Mouse (Mus musculus) midbrain, embryonic 14.5 days (tissue): ENCODE data around the gene Rims1. TPM values are rescaled to one million over a fixed set of nuclear protein-coding genes. Genes with fewer than 3 reads are reported as not detected.

Experiments
- ATAC-seq: fragments of 200-750 bp; cut with Nextera tagmentation; 2 replicates; pipeline ENCODE4 v1.8.0; 2017; ENCODE audit warnings: moderate number of reproducible peaks, moderate library complexity; ENCODE audit not compliant: low FRiP score, low TSS enrichment
- DNase-seq: peaks from one replicate; pipeline ENCODE4 v3.0.0-alpha.2; 2015
- H3K27ac ChIP-seq: fragments of 300-500 bp; sonication (generic); replicated peaks from 2 replicates; pipeline ENCODE4 v1.5.1; 2014; ENCODE audit warnings: mild to moderate bottlenecking, low read depth, low read length, moderate library complexity
- H3K27me3 ChIP-seq: fragments of 300-500 bp; sonication (generic); 2 replicates; pipeline ENCODE4 v1.6.1; 2014; ENCODE audit warnings: low read length, control low read depth, mixed read lengths; ENCODE audit not compliant: control insufficient read depth, insufficient read depth
- H3K36me3 ChIP-seq: fragments of 300-500 bp; sonication (generic); 2 replicates; pipeline ENCODE4 v1.6.1; 2014; ENCODE audit warnings: low read length, control low read depth; ENCODE audit not compliant: control insufficient read depth, insufficient read depth
- H3K4me1 ChIP-seq: fragments of 300-500 bp; sonication (generic); 2 replicates; pipeline ENCODE4 v1.6.1; 2014; ENCODE audit warnings: mild to moderate bottlenecking, antibody characterized with exemption, low read length, control low read depth; ENCODE audit not compliant: control insufficient read depth, insufficient read depth
- H3K4me2 ChIP-seq: fragments of 300-500 bp; sonication (generic); 2 replicates; pipeline ENCODE4 v1.6.1; 2014; ENCODE audit warnings: mild to moderate bottlenecking, low read length, moderate library complexity
- H3K4me3 ChIP-seq: fragments of 300-500 bp; sonication (generic); replicated peaks from 2 replicates; pipeline ENCODE4 v1.5.1; 2014; ENCODE audit warnings: low read depth, low read length
- H3K9ac ChIP-seq: fragments of 300-500 bp; sonication (generic); replicated peaks from 2 replicates; pipeline ENCODE4 v1.6.1; 2014; ENCODE audit warnings: mild to moderate bottlenecking, low read length, moderate library complexity
- H3K9me3 ChIP-seq: fragments of 300-500 bp; sonication (generic); 2 replicates; pipeline ENCODE4 v1.6.1; 2016; ENCODE audit warnings: low read length, control low read depth, mixed read lengths; ENCODE audit not compliant: control insufficient read depth
- WGBS: fragments of 180-500 bp; shearing (Covaris S2); extraction: QIAGEN DNeasy Blood & Tissue Kit; methylation state at CpG from one replicate; pipeline ENCODE4 v1.1.7; 2014; 5-methylcytosine and 5-hydroxymethylcytosine counted together
- polyA plus RNA-seq: library from polyadenylated mRNA; unstranded; fragments of >200 nt; fragmentation: Nextera tagmentation; extraction: Ambion mirVana; gene quantifications from 2 replicates; pipeline ENCODE4 v1.2.1, GENCODE M21; 2014

Rims1 gene
- polyA plus RNA-seq, 1 experiment from 2014 or later = 17.1 TPM

DNA sequence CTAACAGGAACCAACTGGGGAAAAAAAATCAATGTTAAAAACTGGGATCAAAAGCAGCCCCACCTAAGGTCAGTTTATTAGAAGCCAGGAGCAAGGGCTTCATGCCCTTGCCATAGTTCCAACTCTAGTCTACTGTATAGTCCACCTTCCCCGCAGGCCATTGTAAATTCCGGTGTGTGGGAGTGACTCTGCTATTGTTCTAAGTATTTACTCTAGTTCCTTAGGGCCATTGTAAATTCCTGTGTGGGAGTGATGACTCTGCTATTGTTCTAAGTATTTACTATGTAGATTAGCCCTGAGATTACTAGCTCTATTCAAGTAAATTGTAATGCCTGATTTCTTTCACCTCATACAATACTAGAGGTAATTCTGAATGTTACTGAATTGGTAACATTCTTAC lies 339.2 kb downstream of the Rims1 start:
- Histone ChIP-seq H3K4me1 (no peaks in the 10 kb centered on the region), H3K36me3 (no peaks in the 10 kb centered on the region), H3K4me3 (no peak overlapping the region), H3K4me2 (no peak overlapping the region), H3K9me3 (no peaks in the 10 kb centered on the region), H3K27ac (no peak overlapping the region), H3K9ac (no peak overlapping the region), H3K27me3 (no peaks in the 10 kb centered on the region)
- ATAC-seq (no peak), DNase-seq (no peak)
- 29% methylated on average over 2 of the region's 2 CpGs for WGBS

- Histone ChIP-seq H3K4me1 (no peaks in the 10 kb centered on the region), H3K27me3 (no peaks in the 10 kb centered on the region), H3K4me3 (no peak overlapping the region), H3K27ac (no peak overlapping the region), H3K4me2 (no peak overlapping the region), H3K36me3 (no peaks in the 10 kb centered on the region), H3K9ac (no peak overlapping the region), H3K9me3 (no peaks in the 10 kb centered on the region)
- DNase-seq = no peak
- WGBS = 94% methylated on average over 2 of the region's 2 CpGs
- ATAC-seq = no peak
Observed at GRCm38 (mm10) chr1:22424020-22424419, 381.8 kb downstream of the Rims1 start.

GRCm38 (mm10) chr1:22422102-22422501 lies 383.7 kb downstream of the Rims1 start:
- Histone ChIP-seq H3K27ac (no peak overlapping the region), H3K4me1 (no peaks in the 10 kb centered on the region), H3K4me2 (no peak overlapping the region), H3K4me3 (no peak overlapping the region), H3K9me3 (no peaks in the 10 kb centered on the region), H3K9ac (no peak overlapping the region), H3K27me3 (no peaks in the 10 kb centered on the region), H3K36me3 (no peaks in the 10 kb centered on the region)
- 83% methylated on average over 5 of the region's 5 CpGs for WGBS
- DNase-seq (no peak), ATAC-seq (no peak)

DNA sequence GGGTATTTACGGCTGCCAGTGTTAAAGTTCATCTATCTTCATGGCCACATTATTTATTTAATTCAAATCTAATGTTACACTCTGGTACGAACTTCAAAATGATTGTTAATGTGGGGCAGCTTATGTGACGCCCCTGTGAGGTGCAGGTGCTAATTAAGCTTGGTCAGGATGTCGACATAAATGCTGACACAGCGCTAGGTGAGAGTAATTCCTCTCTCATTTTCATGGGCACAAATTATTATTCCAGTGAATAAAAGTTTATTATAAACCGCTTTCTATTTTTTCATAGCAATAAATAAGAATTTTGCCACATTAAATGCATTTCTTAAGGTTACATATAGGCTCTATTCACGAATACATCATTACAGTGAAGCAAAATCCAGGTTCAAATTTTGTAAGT lies 395.6 kb downstream of the Rims1 start:
- 87% methylated on average over 7 of the region's 7 CpGs for WGBS
- Histone ChIP-seq H3K9ac (no peak overlapping the region), H3K27ac (no peak overlapping the region), H3K27me3 (no peaks in the 10 kb centered on the region), H3K4me2 (no peak overlapping the region), H3K4me1 (no peaks in the 10 kb centered on the region), H3K9me3 (no peaks in the 10 kb centered on the region), H3K4me3 (no peak overlapping the region), H3K36me3 (no peaks in the 10 kb centered on the region)
- ATAC-seq = no peak
- no peak for DNase-seq

- no peaks in the 10 kb centered on the region for H3K4me1 ChIP-seq
- WGBS = 73% methylated on average over 3 of the region's 3 CpGs
- no peak overlapping the region for H3K4me3 ChIP-seq
- no peak overlapping the region for H3K9ac ChIP-seq
- no peak overlapping the region for H3K27ac ChIP-seq
- no peak overlapping the region for H3K4me2 ChIP-seq
- no peaks in the 10 kb centered on the region for H3K9me3 ChIP-seq
- peak; percentile 31 for DNase-seq
- no peaks in the 10 kb centered on the region for H3K27me3 ChIP-seq
- ATAC-seq = no peak
- no peaks in the 10 kb centered on the region for H3K36me3 ChIP-seq
Observed at GRCm38 (mm10) chr1:22386361-22386760, 419.4 kb downstream of the Rims1 start.

DNA sequence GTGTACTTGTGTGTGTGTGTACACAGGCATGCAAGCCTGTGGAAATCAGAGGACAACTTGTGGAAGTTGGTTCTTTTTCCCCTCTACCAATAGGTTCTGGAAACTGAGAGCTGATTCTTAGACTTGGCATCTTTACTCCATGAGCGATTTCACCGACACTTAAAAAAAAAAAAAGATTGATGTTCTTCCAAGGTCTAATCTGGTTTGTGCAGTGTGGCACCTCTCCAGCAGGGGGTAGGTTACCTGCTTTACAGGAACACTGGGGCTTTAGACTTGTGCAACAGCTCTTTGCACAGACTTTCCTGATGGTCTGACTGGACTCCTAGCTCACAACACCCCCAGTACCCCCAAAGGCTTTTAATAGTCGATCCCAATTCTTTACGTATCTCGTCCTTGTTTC lies 428.1 kb downstream of the Rims1 start:
- Histone ChIP-seq H3K9ac (no peak overlapping the region), H3K4me3 (no peak overlapping the region), H3K9me3 (no peaks in the 10 kb centered on the region), H3K4me2 (no peak overlapping the region), H3K27me3 (no peaks in the 10 kb centered on the region), H3K4me1 (no peaks in the 10 kb centered on the region), H3K27ac (no peak overlapping the region), H3K36me3 (0 out of 2 replicates have a peak, but pooled peaks cover 4% of the 10 kb centered on the region)
- ATAC-seq (no peak), DNase-seq (no peak)
- WGBS = 72% methylated on average over 5 of the region's 5 CpGs

DNA sequence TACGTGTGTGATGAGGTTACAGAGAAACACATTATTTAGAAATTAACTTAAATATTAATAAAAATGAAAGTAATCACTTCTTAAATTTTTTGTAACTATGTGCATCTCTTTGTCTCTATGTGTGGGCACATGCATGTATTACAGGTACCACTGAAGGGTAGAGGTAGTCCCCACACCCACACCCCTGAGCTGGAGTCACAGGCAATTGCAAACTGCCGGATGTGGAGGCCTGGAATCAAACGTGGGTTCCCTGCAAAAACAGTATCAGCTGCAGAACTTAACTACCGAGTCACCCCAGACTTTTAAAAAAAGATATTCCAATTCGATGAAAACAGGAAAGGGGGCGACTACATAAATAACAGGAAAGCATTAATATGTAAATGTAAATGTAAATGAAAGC lies 428.7 kb downstream of the Rims1 start:
- no peaks in the 10 kb centered on the region for H3K9me3 ChIP-seq
- DNase-seq (no peak), ATAC-seq (no peak)
- H3K27ac ChIP-seq = no peak overlapping the region
- H3K4me2 ChIP-seq = no peak overlapping the region
- H3K4me3 ChIP-seq = no peak overlapping the region
- no peaks in the 10 kb centered on the region for H3K27me3 ChIP-seq
- WGBS = 37% methylated on average over 6 of the region's 6 CpGs
- H3K4me1 ChIP-seq = no peaks in the 10 kb centered on the region
- H3K36me3 ChIP-seq = 0 out of 2 replicates have a peak, but pooled peaks cover 4% of the 10 kb centered on the region
- no peak overlapping the region for H3K9ac ChIP-seq

DNA sequence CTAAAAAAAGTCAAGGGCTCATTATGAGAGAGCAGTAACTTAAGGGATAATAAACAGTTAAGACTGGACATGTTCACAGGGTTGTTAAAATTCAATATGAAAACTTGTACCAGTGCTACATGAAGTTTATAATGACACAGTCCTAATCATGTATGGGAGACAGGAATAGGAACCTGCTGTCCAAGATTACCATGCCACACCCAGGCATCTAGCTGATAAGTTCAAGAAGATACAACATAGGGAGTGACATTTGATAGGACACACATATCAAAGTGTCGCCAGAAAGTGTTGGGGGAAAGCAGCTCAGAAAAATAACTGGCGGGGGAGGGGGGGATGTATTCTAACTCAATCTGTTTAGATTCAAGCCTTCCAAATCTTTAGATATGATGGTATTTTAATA lies 449.6 kb downstream of the Rims1 start:
- H3K4me2 ChIP-seq = no peak overlapping the region
- ATAC-seq (no peak), DNase-seq (no peak)
- no peak overlapping the region for H3K9ac ChIP-seq
- no peak overlapping the region for H3K27ac ChIP-seq
- H3K36me3 ChIP-seq = no peaks in the 10 kb centered on the region
- H3K4me1 ChIP-seq = no peaks in the 10 kb centered on the region
- H3K4me3 ChIP-seq = no peak overlapping the region
- H3K27me3 ChIP-seq = no peaks in the 10 kb centered on the region
- WGBS = 87% methylated on average over 2 of the region's 2 CpGs
- no peaks in the 10 kb centered on the region for H3K9me3 ChIP-seq

- ATAC-seq (no peak), DNase-seq (no peak)
- H3K36me3 ChIP-seq = no peaks in the 10 kb centered on the region
- H3K4me1 ChIP-seq = no peaks in the 10 kb centered on the region
- no peak overlapping the region for H3K9ac ChIP-seq
- H3K9me3 ChIP-seq = no peaks in the 10 kb centered on the region
- H3K4me3 ChIP-seq = no peak overlapping the region
- H3K27ac ChIP-seq = no peak overlapping the region
- H3K27me3 ChIP-seq = no peaks in the 10 kb centered on the region
- WGBS = 69% methylated on average over 4 of the region's 4 CpGs
- no peak overlapping the region for H3K4me2 ChIP-seq
Observed at GRCm38 (mm10) chr1:22353687-22354086, 452.1 kb downstream of the Rims1 start.
